Mouse (Mus musculus): ENCODE data around the gene Armcx4. TPM values are rescaled to one million over a fixed set of nuclear protein-coding genes. Genes with fewer than 3 reads are reported as not detected.

Armcx4 gene
- polyA plus RNA-seq, 1 experiment from 2014 or later, result 1.2 TPM

GRCm38 (mm10) chrX:134661586-134661985, 24.7 kb upstream of the Armcx4 start:
- TF ChIP-seq CTCF (IDR thresholded peaks at IDR 0.05; ENCODE audit: low read depth), result no peak
- Histone ChIP-seq H3K9ac (ENCODE audit: low read depth, low read length) (no peak overlapping the region), H3K27me3 (replicated peaks; ENCODE audit: control insufficient read depth, insufficient read depth, low read length) (no peaks in the 10 kb centered on the region), H3K4me3 (ENCODE audit: low read depth, low read length) (no peak overlapping the region), H3K9me3 (ENCODE audit: control insufficient read depth) (no peaks in the 10 kb centered on the region), H3K27ac (ENCODE audit: low read depth, low read length) (no peak overlapping the region), H3K4me2 (replicated peaks; ENCODE audit: low read depth) (no peak overlapping the region), H3K36me3 (ENCODE audit: control insufficient read depth, insufficient read depth) (no peaks in the 10 kb centered on the region), H3K4me1 (replicated peaks; ENCODE audit: control insufficient read depth, insufficient read depth, low read length) (no peaks in the 10 kb centered on the region)
- ATAC-seq, result no peak
- 74% methylated on average over 5 of the region's 5 CpGs for WGBS

- H3K4me3 ChIP-seq (ENCODE audit: low read depth, low read length), result no peak overlapping the region
- ATAC-seq, result no peak
- H3K9me3 ChIP-seq (ENCODE audit: control insufficient read depth), result no peaks in the 10 kb centered on the region
- 57% methylated on average over 5 of the region's 5 CpGs for WGBS
- no peak overlapping the region for H3K9ac ChIP-seq (ENCODE audit: low read depth, low read length)
- TF ChIP-seq CTCF (IDR thresholded peaks at IDR 0.05; ENCODE audit: low read depth), result no peak
- no peak overlapping the region for H3K27ac ChIP-seq (ENCODE audit: low read depth, low read length)
- no peak overlapping the region for H3K4me2 ChIP-seq (replicated peaks; ENCODE audit: low read depth)
- H3K27me3 ChIP-seq (replicated peaks; ENCODE audit: control insufficient read depth, insufficient read depth, low read length), result no peaks in the 10 kb centered on the region
- H3K36me3 ChIP-seq (ENCODE audit: control insufficient read depth, insufficient read depth), result no peaks in the 10 kb centered on the region
- H3K4me1 ChIP-seq (replicated peaks; ENCODE audit: control insufficient read depth, insufficient read depth, low read length), result no peaks in the 10 kb centered on the region
These were observed 11.3 kb upstream of the Armcx4 start for GRCm38 (mm10) chrX:134675022-134675421.

DNA sequence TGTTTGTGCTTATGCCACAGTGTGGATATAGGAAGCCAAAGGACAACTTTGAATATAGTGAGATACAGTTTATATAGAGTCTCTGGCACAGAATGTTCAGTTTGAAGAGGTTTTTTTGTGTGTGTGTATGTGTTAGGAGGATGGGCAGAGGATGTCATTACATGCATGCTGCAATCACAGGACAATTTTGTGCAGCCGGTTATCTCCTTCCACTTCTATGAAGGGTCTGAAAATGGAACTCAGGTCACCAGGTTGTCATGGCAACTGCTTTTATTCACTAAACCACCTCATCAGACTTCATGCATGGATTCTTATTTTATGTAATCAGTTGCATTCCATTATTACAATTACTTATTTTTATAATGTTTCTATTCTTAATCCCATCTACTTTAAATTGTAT, 10.4 kb upstream of the Armcx4 start:
- 87% methylated on average over 1 of the region's 1 CpGs for WGBS
- Histone ChIP-seq H3K4me1 (replicated peaks; ENCODE audit: control insufficient read depth, insufficient read depth, low read length) (no peaks in the 10 kb centered on the region), H3K4me2 (replicated peaks; ENCODE audit: low read depth) (no peak overlapping the region), H3K9me3 (ENCODE audit: control insufficient read depth) (no peaks in the 10 kb centered on the region), H3K9ac (ENCODE audit: low read depth, low read length) (no peak overlapping the region), H3K4me3 (ENCODE audit: low read depth, low read length) (no peak overlapping the region), H3K27me3 (replicated peaks; ENCODE audit: control insufficient read depth, insufficient read depth, low read length) (no peaks in the 10 kb centered on the region), H3K36me3 (ENCODE audit: control insufficient read depth, insufficient read depth) (no peaks in the 10 kb centered on the region), H3K27ac (ENCODE audit: low read depth, low read length) (no peak overlapping the region)
- TF ChIP-seq CTCF (IDR thresholded peaks at IDR 0.05; ENCODE audit: low read depth), result no peak
- no peak for ATAC-seq

GRCm38 (mm10) chrX:134684936-134685335, 1.4 kb upstream of the Armcx4 start:
- 44% methylated on average over 5 of the region's 5 CpGs for WGBS
- Histone ChIP-seq H3K27ac (ENCODE audit: low read depth, low read length) (no peak overlapping the region), H3K27me3 (replicated peaks; ENCODE audit: control insufficient read depth, insufficient read depth, low read length) (0 out of 2 replicates have a peak, but pooled peaks cover 3% of the 10 kb centered on the region), H3K36me3 (ENCODE audit: control insufficient read depth, insufficient read depth) (no peaks in the 10 kb centered on the region), H3K9me3 (ENCODE audit: control insufficient read depth) (no peaks in the 10 kb centered on the region), H3K4me2 (replicated peaks; ENCODE audit: low read depth) (no peak overlapping the region), H3K4me1 (replicated peaks; ENCODE audit: control insufficient read depth, insufficient read depth, low read length) (no peaks in the 10 kb centered on the region), H3K4me3 (ENCODE audit: low read depth, low read length) (0 out of 2 replicates have a peak overlapping the region, but pooled peaks have one; percentile 9), H3K9ac (ENCODE audit: low read depth, low read length) (no peak overlapping the region)
- ATAC-seq, result no peak
- TF ChIP-seq CTCF (IDR thresholded peaks at IDR 0.05; ENCODE audit: low read depth), result no peak

DNA sequence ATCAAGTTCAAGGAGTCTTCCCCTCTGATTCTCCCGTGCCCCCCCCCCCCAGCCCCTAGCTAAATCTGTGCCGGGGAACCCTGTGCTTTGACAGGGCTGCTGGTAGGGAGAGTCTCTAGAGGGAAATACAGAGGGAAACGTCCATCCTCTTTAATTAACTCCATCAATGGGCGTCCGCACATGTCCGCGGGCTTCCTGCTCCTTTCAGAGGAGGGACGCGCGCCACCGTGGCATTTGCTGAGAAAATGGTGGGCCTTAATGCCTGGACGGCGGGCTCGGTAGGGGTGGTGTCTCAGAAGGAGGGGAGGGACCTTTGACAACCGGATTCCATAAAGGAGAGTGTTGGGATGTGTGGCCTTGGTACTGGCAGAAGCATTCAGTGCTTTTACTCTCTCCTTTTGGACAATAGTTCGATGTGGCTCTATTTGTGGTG, 436 bp downstream of the Armcx4 start:
- Histone ChIP-seq H3K9ac (ENCODE audit: low read depth, low read length) (peak overlapping the region; percentile 31; the same call in 1 of the 2 replicates), H3K4me1 (replicated peaks; ENCODE audit: control insufficient read depth, insufficient read depth, low read length) (no peaks in the 10 kb centered on the region), H3K27me3 (replicated peaks; ENCODE audit: control insufficient read depth, insufficient read depth, low read length) (0 out of 2 replicates have a peak, but pooled peaks cover 3% of the 10 kb centered on the region), H3K9me3 (ENCODE audit: control insufficient read depth) (no peaks in the 10 kb centered on the region), H3K4me2 (replicated peaks; ENCODE audit: low read depth) (peak overlapping the region; percentile 63), H3K4me3 (ENCODE audit: low read depth, low read length) (peak overlapping the region; percentile 43), H3K36me3 (ENCODE audit: control insufficient read depth, insufficient read depth) (no peaks in the 10 kb centered on the region), H3K27ac (ENCODE audit: low read depth, low read length) (peak overlapping the region; percentile 71)
- ATAC-seq, result no peak
- no peak for TF ChIP-seq CTCF (IDR thresholded peaks at IDR 0.05; ENCODE audit: low read depth)
- 23% methylated on average over 16 of the region's 16 CpGs for WGBS

DNA sequence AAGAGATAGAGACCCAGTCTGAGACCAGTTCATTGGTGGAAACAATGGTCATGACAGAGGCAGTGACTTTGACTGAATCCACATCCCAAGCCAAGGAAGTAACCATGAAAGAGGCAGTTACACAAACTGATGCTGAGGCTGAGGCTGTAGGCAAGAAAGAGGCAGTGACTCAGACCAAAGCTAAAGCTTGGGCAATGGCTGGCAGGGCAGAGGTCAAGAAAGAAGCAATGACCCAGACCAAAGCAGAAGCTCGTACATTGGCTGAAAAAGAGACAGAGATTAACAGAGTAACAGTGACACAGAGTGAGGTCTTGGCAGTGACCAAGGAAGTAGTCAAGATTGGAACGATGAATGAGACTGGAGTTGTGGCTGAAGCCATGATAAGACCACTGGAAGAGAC, 3.4 kb downstream of the Armcx4 start:
- Histone ChIP-seq H3K4me3 (ENCODE audit: low read depth, low read length) (no peak overlapping the region), H3K4me1 (replicated peaks; ENCODE audit: control insufficient read depth, insufficient read depth, low read length) (no peaks in the 10 kb centered on the region), H3K4me2 (replicated peaks; ENCODE audit: low read depth) (no peak overlapping the region), H3K27me3 (replicated peaks; ENCODE audit: control insufficient read depth, insufficient read depth, low read length) (0 out of 2 replicates have a peak, but pooled peaks cover 3% of the 10 kb centered on the region), H3K9me3 (ENCODE audit: control insufficient read depth) (no peaks in the 10 kb centered on the region), H3K36me3 (ENCODE audit: control insufficient read depth, insufficient read depth) (no peaks in the 10 kb centered on the region; the same call in 1 of the 2 replicates), H3K9ac (ENCODE audit: low read depth, low read length) (no peak overlapping the region), H3K27ac (ENCODE audit: low read depth, low read length) (no peak overlapping the region)
- WGBS, result 85% methylated on average over 2 of the region's 2 CpGs
- ATAC-seq, result no peak
- TF ChIP-seq CTCF (IDR thresholded peaks at IDR 0.05; ENCODE audit: low read depth), result no peak
